Mouse (Mus musculus): ENCODE measurements at regions not wholly inside any gene's neighbourhood (a gene's known extent, or its start where the extent isn't known, plus 50 kb on each side); places are given as distances from the start of the nearest gene placed in this dataset.
"Not testable (repeated sequence)": the region's sequence is repeated elsewhere in the genome, so short reads cannot be mapped to it uniquely, and the experiment has no call there.

- DNase-seq, result peak; percentile 38
Observed at GRCm38 (mm10) chr8:126081279-126081678, 86.3 kb downstream of the Kcnk1 start.

DNA sequence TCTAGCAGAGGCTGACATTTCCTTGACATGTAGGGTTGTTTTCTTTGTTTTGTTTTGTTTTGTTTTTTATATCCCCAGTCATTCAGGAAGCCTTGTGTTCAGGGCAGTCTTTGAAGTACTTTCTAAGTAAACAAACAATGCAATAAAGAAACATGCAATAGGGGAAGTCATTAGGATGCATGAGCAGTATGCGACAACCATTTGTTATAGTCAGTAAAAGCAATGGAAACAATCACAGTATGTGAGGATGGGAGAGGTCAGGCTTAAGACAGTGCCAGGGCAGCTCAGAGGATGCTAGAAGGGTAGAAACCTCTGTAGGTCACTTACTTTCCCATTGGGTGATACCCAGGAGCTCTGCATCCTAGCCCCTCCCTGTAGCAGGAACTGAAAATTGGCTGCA is 87.9 kb downstream of the Kcnk1 start:
- DNase-seq, result no peak

DNA sequence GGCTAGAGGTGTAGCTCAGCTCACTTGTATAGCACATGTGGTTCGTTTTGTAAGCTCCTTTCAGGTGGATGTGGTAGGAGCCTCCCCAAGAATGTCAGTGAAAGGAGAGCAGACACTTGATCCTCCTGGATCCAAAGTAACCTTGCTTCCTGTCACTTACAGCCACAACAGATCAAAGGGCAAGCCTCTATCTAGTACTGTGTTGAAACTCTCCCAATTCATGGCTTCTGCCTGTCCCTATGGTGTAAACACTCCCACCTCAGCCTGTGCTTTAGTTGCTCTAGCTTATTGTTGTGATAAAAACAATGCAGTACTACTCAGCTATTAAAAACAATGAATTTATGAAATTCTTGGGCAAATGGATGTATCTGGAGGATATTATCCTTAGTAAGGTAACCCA is 95.8 kb downstream of the Kcnk1 start:
- DNase-seq, result no peak

DNA sequence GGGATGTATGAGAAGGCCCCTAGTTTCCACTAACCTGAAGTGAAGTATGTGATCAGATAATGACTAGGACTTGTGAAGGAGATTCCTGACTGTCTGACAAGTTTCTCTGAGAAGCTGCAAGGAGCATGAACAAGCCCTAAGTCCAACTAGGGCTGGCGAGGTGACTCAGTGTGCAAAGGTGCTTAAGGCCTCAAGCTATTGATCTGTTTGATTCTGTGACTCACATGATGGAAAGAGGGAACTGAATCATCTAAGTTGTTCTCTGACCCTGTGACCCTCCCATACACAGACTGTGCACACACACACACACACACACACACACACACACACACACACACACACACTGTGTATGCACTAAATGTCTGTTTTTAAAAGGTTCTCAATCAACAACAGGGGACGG is 99.0 kb downstream of the Kcnk1 start:
- no peak for DNase-seq

DNA sequence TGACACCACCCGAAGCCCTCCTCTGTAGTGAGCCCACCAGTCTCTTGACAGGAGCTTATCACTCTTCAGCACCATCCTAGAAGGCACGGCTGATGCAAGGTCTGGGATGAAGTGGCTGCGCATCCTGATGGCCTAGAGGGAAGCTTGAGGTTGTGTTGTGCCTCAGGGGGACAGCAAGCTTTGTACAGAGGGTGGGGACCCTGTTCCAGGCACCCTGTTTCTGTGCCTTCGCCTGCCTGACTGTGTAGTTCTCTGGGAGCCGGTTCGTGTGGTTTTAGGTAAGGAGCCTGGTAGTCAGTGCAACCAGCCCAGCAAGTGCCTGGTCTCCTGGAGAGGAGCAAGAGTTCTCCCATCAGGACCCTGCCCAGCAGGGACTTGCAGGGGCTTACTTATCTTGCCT is 101.1 kb downstream of the Kcnk1 start:
- DNase-seq, result no peak

- no peak for DNase-seq
Observed at GRCm38 (mm10) chr8:126096636-126097170, 101.7 kb downstream of the Kcnk1 start.

DNA sequence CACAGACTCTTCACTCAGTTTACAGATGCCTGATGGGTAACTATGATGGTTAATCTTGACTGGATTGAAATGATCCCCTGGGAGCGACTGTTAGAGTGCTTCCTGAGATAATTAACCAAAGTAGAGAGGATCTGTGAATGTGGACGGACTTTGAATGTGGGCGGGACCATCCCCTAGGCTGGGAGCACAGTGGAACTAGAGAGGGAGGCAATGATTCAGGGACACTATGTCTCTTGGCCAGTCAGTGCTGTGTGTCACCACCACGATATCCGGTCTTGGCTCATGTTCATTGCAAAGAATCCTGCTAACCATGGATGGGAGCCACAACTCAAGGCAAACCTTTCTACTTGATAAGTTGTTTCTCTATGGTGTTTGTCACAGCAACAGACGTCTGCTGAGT is 103.9 kb downstream of the Kcnk1 start:
- DNase-seq, result no peak

DNA sequence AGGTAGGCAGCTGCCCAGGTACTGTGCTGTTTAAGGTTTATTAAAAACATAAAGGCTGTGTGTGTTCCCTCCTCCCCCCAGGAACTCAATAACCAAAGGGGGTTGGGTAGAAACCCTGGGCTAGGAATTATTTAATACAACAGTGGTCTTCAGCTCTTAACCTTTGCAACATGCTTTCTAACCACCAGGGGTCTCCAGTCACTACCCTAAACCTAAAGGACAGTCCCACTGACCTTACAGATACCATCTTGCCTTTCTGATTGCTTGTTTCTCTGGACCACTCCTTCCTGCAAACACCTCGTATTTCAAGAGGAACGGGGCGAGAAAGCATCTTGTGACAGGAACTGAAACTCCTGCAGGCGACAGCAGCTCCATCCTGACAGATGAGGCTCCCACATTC is 104.9 kb downstream of the Kcnk1 start:
- DNase-seq, result no peak

DNA sequence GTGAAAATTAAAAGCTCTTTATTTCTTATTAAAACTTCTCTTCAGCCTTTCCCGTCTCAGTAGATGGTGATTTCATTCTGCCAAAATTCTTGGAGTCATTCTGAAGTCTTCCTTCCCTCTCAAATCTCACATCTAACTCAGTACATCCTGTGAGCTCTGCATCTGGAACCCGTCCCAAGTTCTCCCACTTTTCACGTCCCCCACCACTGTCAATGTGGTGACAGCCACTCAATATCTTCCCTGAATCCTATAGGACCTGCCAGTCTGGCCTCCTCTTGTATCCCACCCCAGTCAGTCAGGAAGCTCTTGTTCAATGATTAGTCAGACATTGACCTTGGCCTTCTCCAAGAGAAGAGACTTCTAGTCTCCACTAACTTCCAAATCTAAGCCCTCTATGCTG is 110.1 kb downstream of the Kcnk1 start:
- DNase-seq, result no peak

- no peak for DNase-seq
Observed at GRCm38 (mm10) chr8:126126041-126126440, 131.1 kb downstream of the Kcnk1 start.

DNA sequence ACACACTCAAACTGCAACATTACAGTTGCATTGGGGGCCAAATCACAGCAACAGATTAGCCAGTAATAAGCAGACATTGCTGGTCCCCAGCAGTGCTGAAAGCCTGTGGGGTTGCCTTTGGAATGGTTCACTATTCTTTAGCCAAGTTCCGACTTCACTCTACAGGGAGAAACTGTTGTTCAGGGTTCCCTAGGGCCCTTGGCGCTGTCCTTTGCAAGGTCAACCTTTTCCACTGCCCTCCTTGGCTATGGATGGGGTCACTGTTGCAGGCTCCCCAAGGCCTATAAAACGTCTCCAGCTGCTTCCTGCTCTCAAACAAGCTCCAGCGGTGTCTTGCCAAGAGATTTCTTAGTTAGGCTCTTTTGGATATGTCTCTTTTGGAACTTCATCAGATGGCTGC is 137.1 kb downstream of the Kcnk1 start:
- DNase-seq, result no peak

DNA sequence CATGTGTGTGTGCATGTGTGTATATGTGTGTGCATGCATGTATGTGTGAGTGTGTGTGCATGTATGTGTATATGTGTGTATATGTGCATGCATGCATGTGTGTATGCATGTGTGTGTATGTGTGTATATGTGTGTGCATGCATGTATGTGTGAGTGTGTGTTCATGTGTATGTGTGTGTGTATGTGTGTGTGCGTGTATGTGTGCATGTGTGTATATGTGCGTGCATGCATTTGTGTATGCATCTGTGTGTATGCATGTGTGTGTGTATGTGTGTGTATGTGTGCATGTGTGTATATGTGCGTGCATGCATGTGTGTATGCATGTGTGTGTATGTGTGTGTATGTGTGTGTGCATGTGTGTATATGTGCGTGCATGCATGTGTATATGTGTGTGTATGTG is 137.9 kb downstream of the Kcnk1 start:
- not testable (repeated sequence) for DNase-seq

DNA sequence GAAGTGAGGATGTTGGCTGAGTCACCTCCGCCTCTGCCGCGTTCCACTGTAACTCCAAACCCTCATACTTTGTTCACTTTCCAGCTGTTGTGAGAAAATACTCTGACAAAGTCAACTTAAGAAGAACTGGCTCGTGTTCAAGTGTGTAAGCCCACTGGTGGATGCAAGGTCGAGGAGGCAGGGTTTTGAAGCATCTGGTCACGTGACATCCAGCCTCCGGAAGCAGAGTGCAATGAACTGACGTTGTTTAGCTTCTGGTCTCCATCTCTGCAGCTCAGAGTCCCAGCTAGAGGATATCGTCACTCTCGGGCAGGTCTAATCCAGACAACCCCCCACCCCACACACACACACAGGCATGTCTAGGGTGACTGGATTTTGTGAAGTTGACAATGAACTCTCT is 140.1 kb downstream of the Kcnk1 start:
- DNase-seq, result no peak

DNA sequence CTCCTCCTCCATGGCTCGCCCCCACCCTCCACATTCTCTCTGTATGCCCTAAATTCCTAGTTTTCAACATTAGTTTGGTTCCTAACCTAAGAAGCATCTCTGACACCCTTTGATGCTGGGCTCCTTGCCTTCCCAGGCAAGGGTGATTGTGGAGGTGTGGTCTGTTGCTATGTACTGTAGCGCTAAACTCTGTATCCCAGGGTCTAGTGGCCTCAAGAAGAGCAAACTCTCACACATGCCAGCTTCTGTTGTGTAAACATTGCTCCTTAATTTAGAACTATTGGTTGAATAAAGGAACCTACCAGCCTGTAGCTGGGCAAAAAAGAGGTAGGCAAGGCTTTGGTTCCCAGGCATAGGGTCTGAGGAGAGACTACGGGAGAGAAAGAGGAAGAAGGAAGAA is 140.6 kb downstream of the Kcnk1 start:
- DNase-seq, result no peak

GRCm38 (mm10) chr8:126136946-126137345 is 142.0 kb downstream of the Kcnk1 start:
- peak; percentile 83 for DNase-seq

GRCm38 (mm10) chr8:126137452-126137851 is 142.5 kb downstream of the Kcnk1 start:
- DNase-seq, result no peak

DNA sequence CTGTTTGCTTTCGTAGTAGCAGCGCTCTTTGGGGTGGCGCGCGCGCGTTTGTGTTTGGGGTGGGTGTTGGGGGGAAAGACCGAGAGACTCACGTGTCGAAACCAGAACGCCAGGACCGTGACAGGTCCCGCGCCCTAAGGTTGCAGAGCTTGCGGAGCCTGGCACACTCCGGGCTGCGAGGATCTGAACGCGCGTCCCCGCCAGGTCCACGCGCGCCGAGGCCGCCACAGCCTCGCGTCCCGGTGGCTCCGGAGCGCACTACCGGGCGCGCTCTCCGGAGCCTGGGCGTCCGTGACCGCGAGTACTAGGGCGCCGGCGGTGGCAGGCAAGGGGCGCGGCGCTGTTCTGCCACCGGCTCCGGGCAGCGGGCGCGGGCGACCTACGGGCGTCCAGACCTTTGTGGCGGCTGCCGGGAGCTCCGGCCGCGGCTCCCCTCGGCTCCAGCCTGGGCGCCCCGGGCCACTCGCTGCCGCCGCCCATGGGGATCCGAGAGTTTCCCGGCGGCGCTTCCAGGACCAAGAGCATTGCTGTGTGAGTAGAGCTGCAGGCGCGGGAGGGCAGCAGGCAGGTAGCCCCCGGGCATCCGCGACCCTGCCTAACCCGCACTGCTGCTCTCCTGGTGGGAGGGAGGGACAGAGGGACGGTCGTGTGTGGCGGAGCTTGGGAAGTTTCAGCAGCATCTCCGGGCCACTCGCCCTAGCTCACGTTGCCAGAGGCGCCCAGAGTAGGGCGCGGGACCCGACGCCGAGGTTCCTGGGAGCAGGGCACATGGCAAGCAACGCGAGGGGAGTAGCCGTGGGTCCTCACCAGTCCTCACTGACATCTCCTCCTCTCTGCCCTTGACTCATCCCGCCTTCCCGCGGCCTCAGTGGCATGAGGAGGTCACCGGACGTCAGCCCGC is 143.9 kb downstream of the Kcnk1 start:
- peak; percentile 67 for DNase-seq

- no peak for DNase-seq
Observed at GRCm38 (mm10) chr8:126139546-126139870, 144.5 kb downstream of the Kcnk1 start.

- DNase-seq, result no peak
Observed at GRCm38 (mm10) chr8:126140998-126141397, 146.0 kb downstream of the Kcnk1 start.

GRCm38 (mm10) chr8:126151527-126151926 is 146.8 kb upstream of the Slc35f3 start:
- DNase-seq, result no peak

DNA sequence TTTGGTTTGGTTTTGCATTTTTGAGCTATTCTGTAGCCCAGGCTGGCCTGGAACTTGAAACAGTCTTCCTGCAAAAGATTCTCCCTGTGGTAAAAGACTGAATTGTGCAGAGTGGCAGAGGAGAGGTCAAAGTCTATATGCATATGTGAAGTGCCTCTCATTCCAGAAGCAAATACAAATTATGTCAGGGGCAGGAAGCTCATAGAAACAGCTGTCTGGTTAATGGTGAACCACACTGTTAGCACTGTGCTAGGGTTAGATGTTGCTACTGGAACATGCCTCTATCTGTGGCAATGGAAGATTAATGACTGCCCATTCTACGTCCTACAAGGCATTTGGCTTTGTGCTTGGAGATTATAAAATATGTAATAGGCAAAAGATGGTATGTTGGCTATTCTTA is 144.4 kb upstream of the Slc35f3 start:
- no peak for DNase-seq

DNA sequence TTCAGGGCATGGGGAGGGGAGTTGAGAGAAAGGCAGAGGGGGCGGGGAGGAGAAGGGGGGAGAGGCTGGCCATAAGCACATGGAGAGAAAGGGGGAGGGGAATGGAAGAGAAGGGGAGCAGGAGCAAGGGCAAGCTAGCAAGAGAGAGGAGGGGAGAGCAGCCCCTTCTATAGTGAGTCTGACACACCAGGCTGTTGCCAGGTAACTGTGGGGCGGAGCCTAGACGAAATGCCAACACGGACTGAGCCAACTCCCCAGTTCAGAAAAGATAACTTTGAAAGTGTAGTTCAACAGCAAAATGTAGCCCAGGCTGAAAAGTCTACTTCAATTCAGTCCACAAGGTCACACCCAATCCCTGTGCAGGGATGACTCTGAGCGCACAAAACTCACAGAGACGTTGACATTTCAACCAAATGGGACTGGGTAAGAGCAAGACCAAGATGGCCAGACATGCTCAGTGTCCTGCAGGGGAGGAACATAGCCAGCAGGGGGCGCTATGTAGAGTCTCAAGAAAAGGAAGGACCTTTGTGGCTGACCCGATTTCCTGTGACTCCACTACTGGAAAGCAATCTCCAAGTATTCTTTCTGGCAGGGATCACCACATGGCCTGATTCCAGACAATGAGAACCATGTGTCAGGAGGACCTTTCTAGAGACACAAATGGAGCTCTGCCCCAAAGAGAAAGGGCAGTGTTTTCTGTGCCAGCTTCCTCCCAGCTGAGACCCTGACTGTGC is 140.7 kb upstream of the Slc35f3 start:
- peak; percentile 72 for DNase-seq

GRCm38 (mm10) chr8:126159485-126159884 is 138.9 kb upstream of the Slc35f3 start:
- DNase-seq, result no peak

GRCm38 (mm10) chr8:126160356-126160975 is 137.9 kb upstream of the Slc35f3 start:
- no peak for DNase-seq
